ENCODE assay signal across 24 mouse cellular contexts in the genomic region with DNA sequence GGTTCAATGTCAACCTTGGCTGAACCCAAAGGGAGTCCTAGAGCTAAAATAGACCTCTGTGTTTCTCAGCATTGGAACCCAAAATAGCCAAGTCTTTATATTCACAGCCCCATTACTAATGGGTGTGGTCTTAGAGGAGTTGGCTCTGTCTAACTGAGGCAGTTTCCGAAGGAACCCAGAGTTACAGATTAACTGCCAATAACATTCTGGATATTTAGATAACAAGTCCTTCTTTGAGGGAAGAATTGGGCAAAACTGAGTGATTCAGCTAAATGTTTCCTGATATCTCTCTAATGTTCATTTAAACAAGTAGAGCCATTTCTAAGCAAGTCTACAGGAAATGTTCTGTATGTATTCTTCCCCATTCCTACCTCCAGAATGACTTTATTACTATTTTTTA.
"Had no signal": no experiment of that assay in that cellular context is flagged by ENCODE, and none has a peak within 500 bp of the region (broad histone marks: within the 10 kb centered on the region; RNA-seq: fewer than 3 reads in every experiment).

No protein-coding gene starts in this region.

- H3K9me3 ChIP-seq: intestine, embryonic 15.5 days; kidney, embryonic 15.5 days; limb, embryonic 12.5 days; limb, embryonic 15.5 days; megakaryocyte, embryonic 14.5 days; midbrain, embryonic 15.5 days; neural tube, embryonic 12.5 days; neural tube, embryonic 15.5 days; stomach, embryonic 15.5 days had no signal

- DNase-seq: kidney, adult 11 months; kidney, adult 8-10 months; kidney, postnatal 10 days; kidney, postnatal 36 days; layer of hippocampus, postnatal 36 days; left cerebral cortex, postnatal 4 days; lung, embryonic 14.5 days; right cerebral cortex, adult 18-20 months; right cerebral cortex, postnatal 14 days; right cerebral cortex, postnatal 4 days; thymus, postnatal 25 days had no signal

- H3K27me3 ChIP-seq: intestine, embryonic 15.5 days; kidney, embryonic 15.5 days; limb, embryonic 12.5 days; limb, embryonic 15.5 days; megakaryocyte, embryonic 14.5 days; midbrain, embryonic 15.5 days; neural tube, embryonic 12.5 days; neural tube, embryonic 15.5 days; stomach, embryonic 15.5 days had no signal

- H3K36me3 ChIP-seq: intestine, embryonic 15.5 days; kidney, embryonic 15.5 days; limb, embryonic 12.5 days; limb, embryonic 15.5 days; midbrain, embryonic 15.5 days; neural tube, embryonic 12.5 days; neural tube, embryonic 15.5 days; stomach, embryonic 15.5 days had no signal

- ATAC-seq: intestine, embryonic 15.5 days; lung, postnatal 0 days; midbrain, embryonic 15.5 days had no signal

- H3K9ac ChIP-seq: intestine, embryonic 15.5 days; kidney, embryonic 15.5 days; limb, embryonic 12.5 days; limb, embryonic 15.5 days; lung, embryonic 14.5 days; midbrain, embryonic 15.5 days; neural tube, embryonic 12.5 days; neural tube, embryonic 15.5 days; stomach, embryonic 15.5 days had no signal

- H3K4me2 ChIP-seq: intestine, embryonic 15.5 days; kidney, embryonic 15.5 days; limb, embryonic 12.5 days; limb, embryonic 15.5 days; lung, embryonic 14.5 days; midbrain, embryonic 11.5 days; midbrain, embryonic 15.5 days; neural tube, embryonic 12.5 days; neural tube, embryonic 15.5 days; stomach, embryonic 15.5 days had no signal

- H3K4me1 ChIP-seq: intestine, embryonic 15.5 days; kidney, embryonic 15.5 days; limb, embryonic 12.5 days; limb, embryonic 15.5 days; midbrain, embryonic 15.5 days; neural tube, embryonic 12.5 days; neural tube, embryonic 15.5 days; stomach, embryonic 15.5 days had no signal

- H3K4me3 ChIP-seq: intestine, embryonic 15.5 days; kidney, embryonic 15.5 days; left cerebral cortex, adult 2 months; limb, embryonic 12.5 days; limb, embryonic 15.5 days; megakaryocyte, embryonic 14.5 days; midbrain, embryonic 15.5 days; neural tube, embryonic 12.5 days; neural tube, embryonic 15.5 days; stomach, embryonic 15.5 days had no signal

- H3K27ac ChIP-seq: intestine, embryonic 15.5 days; kidney, embryonic 15.5 days; left cerebral cortex, adult 2 months; limb, embryonic 12.5 days; limb, embryonic 15.5 days; macrophage; midbrain, embryonic 15.5 days; neural tube, embryonic 12.5 days; neural tube, embryonic 15.5 days; stomach, embryonic 15.5 days had no signal
